Mouse (Mus musculus) frontal cortex, postnatal 36 days (tissue): ENCODE measurements around the gene Pcgf5.

Source experiments
- DNase-seq, 2 experiments: peaks; one replicate each; pipeline ENCODE4 v3.0.0; 2022; ENCODE audit warnings: low spot score in 2 of 2

Gene Pcgf5

DNA sequence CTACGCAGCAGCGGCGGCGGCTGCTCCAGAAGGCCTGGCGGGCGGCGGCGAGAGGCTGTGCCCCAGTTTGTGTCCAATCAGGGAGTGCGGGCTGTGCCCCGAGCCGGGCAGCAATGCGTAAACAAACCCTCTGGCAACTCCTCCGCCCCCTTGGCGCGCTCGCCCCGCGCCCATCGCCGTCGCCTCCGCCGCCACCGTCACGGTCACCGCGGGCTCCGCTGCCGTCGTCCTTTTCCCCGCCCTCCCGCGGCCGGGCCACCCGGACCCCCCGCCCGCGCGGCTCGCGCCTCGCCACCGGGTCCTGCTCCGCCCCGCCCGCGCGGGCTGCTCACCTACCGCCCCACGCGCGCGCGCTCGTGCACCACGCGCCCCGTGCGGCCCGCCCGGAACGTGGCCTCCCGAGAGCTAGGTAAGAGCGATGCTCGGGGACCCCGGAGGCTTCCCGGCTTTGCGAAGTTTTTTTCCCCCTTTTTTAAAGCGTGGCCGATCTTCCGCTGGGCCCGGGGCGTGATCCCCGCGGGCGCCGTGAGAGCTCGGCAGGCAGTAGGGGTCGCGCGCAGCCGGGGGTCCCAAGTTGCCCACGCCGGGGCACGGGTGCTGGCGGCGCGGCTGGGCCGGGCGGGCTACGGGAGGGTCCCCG, at the start of gene Pcgf5:
Gene Pcgf5 (plus strand): TSS at position 149 of the 640 bp plus-strand sequence.
- DNase-seq, result peak; percentile 69 to 74

- no peak for DNase-seq
Observed at GRCm38 (mm10) chr19:36305542-36305941, 42.6 kb upstream of the Pcgf5 start.

GRCm38 (mm10) chr19:36314010-36314409, 34.1 kb upstream of the Pcgf5 start:
- DNase-seq, result peak; percentile 23 to 69

DNA sequence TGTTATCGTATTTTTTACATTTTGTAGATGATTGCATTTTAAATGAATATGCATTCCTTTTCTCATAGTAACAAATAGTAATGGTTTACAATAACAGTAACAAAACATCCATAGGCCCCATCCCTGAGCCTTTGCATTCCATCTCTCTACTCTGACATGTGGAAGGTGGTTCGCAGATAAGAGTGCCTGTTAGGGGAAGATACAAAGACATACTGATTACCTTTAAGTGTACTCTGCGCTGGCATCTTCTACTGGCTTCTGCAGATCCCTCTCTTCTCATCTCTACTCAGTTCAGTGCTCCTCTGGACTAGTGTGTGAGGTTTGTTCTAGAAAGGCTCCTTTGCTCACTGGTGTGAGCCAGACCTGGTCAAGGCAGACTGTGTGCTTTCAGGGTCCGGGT, 28.4 kb upstream of the Pcgf5 start:
- DNase-seq, result no peak

DNA sequence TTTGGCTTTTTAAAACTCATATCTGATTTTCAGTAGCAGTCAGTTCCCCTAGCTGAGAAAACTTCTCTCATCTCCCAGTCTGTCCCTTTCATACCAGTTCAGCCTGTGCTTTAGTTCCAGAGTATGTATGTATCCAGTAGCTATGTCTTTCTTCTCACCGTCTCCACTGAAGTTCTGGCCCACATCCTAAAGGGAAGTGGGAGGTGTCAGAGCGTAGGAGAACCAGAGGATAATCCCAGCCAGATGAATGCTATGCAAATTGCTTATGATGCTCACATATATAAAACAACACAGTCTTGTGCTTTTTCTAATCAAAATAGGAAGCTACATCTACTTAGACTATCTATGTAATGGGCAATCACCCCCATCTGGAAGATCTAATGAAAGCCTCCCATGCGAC, 27.0 kb upstream of the Pcgf5 start:
- peak; percentile 52 to 81 for DNase-seq

GRCm38 (mm10) chr19:36323326-36323725, 24.8 kb upstream of the Pcgf5 start:
- DNase-seq, result no peak

GRCm38 (mm10) chr19:36328678-36329077, 19.4 kb upstream of the Pcgf5 start:
- DNase-seq, result no peak

DNA sequence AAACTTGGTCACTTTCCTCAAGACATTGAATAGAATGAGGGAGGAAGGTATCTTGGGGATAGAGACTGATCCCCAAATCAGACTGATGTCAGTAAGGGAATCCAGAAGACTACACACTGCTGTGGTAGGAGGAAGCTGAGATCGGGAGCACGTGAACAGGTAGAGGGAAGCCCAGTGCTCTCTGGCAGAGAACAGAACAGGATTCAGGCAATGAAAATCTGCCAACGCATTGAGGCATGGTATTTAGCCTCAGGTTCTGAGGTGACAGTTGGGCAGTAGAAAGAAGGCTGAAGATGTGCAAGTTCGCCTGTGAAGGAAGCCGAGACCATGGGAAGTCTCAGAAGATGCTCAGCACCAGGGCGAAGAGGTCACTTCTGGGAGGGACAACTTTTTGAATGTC, 733 bp upstream of the Pcgf5 start:
- DNase-seq, result no peak

GRCm38 (mm10) chr19:36347831-36348160, 313 bp upstream of the Pcgf5 start:
- DNase-seq, result no peak

DNA sequence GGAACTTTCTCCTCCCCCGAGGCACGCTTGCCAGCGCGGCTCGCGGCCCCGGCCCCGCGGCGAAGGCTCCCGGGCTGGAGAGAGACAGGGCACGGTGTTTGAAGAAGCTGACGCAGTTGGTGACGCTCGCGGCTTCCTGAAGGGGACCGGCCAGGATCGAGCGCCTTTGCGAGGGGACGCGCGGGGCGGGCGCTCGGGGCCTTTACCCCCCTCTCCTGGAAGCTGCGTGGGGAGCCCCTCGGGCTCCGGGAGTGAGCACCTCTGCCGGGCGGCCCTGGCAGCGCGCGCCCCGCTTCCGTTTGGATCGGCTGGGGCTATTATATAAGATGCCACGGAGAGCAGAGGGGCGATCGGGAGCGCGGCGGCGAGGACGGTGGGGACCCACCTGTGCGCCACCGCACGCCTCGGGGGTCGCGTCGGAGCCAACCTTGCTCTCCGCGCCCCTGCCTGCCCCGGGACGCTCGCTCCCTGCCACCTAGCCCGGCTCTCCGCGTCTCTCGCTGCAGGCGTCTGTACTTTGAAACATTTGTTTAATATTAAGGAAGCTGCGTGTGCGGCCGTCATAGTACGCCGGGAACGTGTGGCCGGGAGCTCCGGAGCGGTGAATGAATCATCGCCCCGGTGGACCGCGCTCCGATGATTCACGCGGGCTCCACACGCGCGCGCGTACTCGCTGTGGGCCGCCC, 835 bp downstream of the Pcgf5 start:
- peak; percentile 67 to 70 for DNase-seq

- no peak for DNase-seq
Observed at GRCm38 (mm10) chr19:36349487-36349955, 1.4 kb downstream of the Pcgf5 start.

- no peak for DNase-seq
Observed at GRCm38 (mm10) chr19:36350181-36350580, 2.1 kb downstream of the Pcgf5 start.

GRCm38 (mm10) chr19:36350870-36351269, 2.8 kb downstream of the Pcgf5 start:
- DNase-seq, result no peak

- no peak for DNase-seq
Observed at GRCm38 (mm10) chr19:36362541-36362940, 14.4 kb downstream of the Pcgf5 start.

DNA sequence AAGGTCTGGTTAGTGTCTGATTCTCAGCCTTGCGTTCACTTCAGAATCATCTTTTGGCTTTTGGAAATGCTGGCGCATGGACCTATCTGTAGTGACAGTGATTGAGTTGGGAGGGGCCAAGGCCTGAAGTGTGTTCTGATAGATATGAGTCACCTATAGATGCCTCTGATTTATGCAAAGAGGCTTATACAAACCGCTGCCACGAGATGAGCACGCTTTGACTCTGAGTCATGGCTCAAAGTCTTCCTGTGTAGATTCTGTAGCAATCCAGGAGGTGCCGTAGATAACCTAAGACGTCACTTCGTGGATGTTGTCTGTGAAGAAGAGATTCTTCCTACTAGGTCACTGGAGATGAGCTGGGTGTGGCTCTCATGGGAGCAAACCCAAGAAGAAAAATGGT, 16.6 kb downstream of the Pcgf5 start:
- DNase-seq, result no peak

DNA sequence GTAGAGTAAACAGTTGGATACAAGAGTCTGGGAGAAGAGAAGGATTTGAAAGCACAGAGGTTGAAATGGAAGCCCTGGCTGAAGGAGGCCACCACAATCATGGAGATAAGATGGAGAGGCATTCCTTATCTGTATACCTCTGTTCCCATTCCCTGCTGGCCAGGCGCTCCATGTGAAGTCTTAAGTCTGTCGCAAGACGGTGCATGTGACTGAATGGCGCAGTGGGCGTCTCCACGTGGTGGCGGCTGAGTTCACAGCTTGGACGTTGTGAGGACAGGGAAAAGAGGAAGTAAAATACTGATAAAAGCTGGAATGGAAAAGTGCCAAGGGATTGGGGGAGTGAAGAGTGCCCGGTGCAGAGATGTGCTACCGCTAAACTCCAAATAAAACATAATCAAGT, 23.4 kb downstream of the Pcgf5 start:
- no peak for DNase-seq

DNA sequence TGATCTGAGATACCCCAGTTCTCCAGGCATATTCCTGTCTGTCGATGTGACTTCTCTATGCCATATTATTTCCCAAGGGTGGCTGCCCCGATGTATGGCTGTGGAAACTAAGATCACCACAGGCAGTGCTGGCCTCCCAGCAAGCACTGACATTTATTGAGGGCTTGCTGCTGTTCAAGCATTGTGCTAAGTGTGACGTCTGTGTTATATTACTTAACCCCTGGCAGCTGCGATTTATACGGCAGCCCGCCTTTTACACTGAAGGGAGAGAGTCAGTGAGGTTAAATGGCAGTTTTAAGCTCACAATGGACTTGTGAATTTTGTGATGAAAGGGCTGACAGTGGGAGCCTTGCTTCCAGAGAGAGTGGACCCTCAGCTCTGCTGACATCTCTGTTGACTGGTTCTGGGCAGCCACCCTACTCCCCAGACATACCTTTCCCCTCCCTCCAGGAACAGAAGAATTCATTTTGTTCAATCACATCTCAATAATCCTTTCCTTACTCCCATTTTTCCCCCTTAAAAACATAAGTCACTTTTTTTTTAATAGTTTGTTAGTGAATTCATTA, 25.0 kb downstream of the Pcgf5 start:
- DNase-seq, result no peak

GRCm38 (mm10) chr19:36375200-36375783, 27.2 kb downstream of the Pcgf5 start:
- DNase-seq, result no peak

- no peak for DNase-seq
Observed at GRCm38 (mm10) chr19:36377729-36378128, 29.6 kb downstream of the Pcgf5 start.

- no peak for DNase-seq
Observed at GRCm38 (mm10) chr19:36378511-36379232, 30.6 kb downstream of the Pcgf5 start.

- no peak for DNase-seq
Observed at GRCm38 (mm10) chr19:36382901-36383300, 34.8 kb downstream of the Pcgf5 start.

- DNase-seq, result no peak
Observed at GRCm38 (mm10) chr19:36383977-36384376, 35.9 kb downstream of the Pcgf5 start.
